Mouse (Mus musculus) adrenal gland, postnatal 25 days (tissue): ENCODE data around the gene BC029722. TPM values are rescaled to one million over a fixed set of nuclear protein-coding genes. Genes with fewer than 3 reads are reported as not detected.
"Not testable (repeated sequence)": the region's sequence is repeated elsewhere in the genome, so short reads cannot be mapped to it uniquely, and the experiment has no call there.

Source experiments
- DNase-seq: peaks from one replicate; pipeline ENCODE4 v3.0.0; 2021; ENCODE audit warnings: mixed read lengths
- long read RNA-seq: library from polyadenylated mRNA; stranded (forward); transcript quantifications from one replicate; pipeline ENCODE4 v2.0.0, GENCODE M21; 2021
- total RNA-seq: library from RNA; stranded (reverse); gene quantifications from 2 replicates; pipeline ENCODE4 v1.2.3, GENCODE M21; 2021

The BC029722 gene
- 159 and 181 TPM in 2 replicates for total RNA-seq
- long read RNA-seq, transcript BC029722-201 (2 exons, 1,615 nt), result major isoform, 32 of 58 reads
- long read RNA-seq, partial matches to known transcripts, result 0 of 58 reads
- long read RNA-seq, other reads (novel, unspliced or antisense), result 26 of 58 reads

DNA sequence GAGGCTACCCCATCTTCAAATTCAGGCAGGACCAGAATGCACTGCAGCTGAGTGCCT is at the start of gene BC029722:
Gene BC029722 (minus strand): TSS at position 35 of the 57 bp plus-strand sequence.
- no peak for DNase-seq

- no peak for DNase-seq
Observed at GRCm38 (mm10) chr2:155868320-155868719, 49.1 kb upstream of the BC029722 start.

DNA sequence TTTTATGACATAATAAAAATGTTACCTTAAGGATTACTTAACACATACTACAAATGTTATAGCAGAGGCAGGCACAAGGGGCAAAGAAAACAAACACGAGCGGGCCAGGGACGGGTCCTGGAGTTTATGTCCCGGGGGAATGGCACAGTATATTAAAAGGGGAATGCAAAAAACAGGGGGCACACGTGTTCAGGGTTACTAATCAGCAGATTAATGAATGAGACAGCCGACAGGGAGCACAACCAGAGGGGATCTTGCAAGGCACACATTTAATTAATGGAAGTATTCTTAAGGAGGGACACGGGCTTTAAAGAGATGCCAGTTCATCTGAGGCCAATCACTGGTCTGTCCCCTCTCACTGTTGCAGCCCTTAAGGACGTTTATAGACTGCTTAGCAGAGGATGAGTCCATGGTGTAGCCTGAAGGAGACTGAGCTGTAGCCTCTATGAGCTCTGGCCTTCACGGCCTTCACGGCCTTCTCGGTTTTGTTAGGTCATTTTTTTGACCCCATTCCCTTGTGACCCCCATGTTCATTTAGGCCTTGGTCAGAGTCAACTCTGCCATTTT is 44.2 kb upstream of the BC029722 start:
- DNase-seq, result no peak

- DNase-seq, result no peak
Observed at GRCm38 (mm10) chr2:155862573-155863300, 43.5 kb upstream of the BC029722 start.

DNA sequence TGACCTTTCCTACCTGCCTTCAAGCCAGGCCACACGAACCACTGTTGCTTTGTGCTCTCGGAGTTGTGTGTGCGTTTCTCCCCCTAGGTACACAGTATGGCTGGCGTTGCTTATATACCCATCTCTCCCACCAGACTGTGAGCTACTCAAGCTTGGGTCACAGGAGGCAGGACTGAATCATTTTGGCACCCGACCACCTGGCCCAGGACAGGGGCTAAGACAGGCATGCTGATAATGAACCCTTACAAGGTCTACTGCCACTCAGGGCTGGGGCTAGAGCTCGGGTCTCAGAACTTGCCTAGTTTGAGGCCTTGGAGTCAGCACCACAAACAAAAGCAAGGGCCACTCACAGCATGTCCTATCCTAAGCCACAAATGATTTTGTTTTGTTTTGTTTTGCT is 42.4 kb upstream of the BC029722 start:
- peak; percentile 66 for DNase-seq

DNA sequence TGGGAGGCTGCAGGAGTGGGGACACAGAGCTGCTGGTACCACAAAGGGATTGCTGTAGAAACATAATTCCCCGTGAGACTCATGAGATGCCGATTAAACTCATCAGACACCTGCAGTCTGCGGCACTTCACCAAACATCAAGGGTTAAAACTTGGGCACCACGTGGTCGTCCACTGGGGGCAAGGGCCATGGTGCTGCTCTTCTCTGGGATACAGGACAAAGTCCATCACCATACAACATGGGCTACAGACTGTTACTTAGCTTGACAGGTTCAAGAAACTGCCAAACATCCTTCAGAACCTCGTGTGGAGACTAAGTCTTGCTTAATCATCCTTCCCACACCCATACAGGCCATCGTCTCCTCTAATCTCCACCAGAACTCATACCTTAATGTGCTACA is 40.9 kb upstream of the BC029722 start:
- DNase-seq, result no peak

GRCm38 (mm10) chr2:155852536-155852935 is 33.3 kb upstream of the BC029722 start:
- no peak for DNase-seq

DNA sequence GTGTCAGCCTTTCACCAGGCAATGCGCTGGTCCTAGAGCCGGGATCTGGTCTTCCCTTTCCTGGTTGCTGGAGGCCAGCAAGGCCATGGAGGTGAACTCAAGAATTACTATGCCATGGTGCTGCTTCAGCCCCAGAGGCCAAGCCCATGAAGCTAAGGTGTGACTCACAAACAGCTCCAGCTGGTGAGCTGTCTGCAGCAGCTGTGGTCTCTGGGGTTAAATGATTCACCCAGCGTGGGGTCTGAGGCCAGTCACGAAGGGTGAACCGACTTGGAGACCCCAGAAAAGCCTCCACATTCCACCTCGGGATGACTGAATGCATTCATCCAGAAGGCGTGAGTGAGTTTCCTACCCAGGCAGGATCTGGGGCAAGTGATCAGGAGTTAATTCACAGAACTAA is 30.9 kb upstream of the BC029722 start:
- DNase-seq, result no peak

- DNase-seq, result no peak
Observed at GRCm38 (mm10) chr2:155849464-155849863, 30.2 kb upstream of the BC029722 start.

GRCm38 (mm10) chr2:155848291-155848690 is 29.1 kb upstream of the BC029722 start:
- peak; percentile 79 for DNase-seq

DNA sequence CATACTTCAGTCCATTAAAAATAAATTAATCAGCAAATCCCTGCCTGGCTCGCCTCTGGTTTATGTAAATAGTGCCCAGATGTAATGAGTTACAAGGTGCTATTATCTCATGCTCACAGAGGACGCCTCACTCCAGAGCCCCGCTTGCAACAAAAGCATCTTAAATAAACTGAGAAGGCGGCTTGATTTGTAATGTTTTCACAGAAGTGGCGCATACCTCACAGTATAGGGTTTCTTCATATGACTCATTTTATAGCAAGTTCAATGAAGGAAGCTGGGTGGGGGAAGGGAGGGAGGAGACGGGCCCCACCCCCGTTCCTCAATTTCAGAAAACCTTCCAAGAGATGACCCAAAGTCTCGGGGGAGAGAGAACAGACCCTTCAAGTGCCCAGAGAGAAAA is 27.7 kb upstream of the BC029722 start:
- no peak for DNase-seq

- DNase-seq, result no peak
Observed at GRCm38 (mm10) chr2:155838961-155839360, 19.7 kb upstream of the BC029722 start.

DNA sequence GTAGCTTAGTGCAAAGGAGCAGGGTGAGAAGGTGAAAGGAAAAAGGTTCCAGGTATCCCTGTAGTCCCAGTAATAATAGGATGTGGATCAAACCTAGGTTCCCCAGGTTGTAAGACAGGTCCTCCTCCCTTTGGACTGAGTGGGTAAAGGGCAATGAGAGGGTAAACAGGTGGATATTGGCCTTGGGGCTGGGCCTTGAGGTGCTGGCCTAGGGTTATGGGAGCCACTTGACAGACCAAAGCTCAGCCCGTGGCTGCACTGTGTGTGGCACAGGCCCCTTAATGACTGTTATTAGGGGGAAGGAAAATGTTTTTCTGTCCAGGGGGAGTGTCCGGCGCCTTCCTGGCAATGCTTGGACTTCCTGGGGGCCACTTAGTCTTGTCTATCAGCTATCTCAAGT is 18.7 kb upstream of the BC029722 start:
- no peak for DNase-seq

- DNase-seq, result no peak
Observed at GRCm38 (mm10) chr2:155834732-155835131, 15.5 kb upstream of the BC029722 start, which contains the start of gene Fam83c. TSS of gene Fam83c (minus strand) at chr2:155834854.

DNA sequence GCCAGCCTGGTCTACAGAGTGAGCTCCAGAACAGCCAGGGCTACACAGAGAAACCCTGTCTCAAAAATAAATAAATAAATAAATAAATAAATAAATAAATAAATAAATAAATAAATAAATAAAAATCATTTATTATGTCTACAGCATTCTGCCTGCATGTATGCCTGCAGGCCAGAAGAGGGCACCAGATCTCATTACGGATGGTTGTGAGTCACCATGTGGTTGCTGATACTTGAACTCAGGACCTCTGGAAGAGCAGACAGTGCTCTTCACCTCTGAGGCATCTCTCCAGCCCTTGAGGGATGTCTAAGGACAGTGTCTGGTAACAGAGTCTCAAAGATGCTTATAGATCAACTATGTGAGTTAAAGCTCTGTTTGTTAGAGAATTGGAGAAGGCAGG is 12.9 kb upstream of the BC029722 start:
- not testable (repeated sequence) for DNase-seq

DNA sequence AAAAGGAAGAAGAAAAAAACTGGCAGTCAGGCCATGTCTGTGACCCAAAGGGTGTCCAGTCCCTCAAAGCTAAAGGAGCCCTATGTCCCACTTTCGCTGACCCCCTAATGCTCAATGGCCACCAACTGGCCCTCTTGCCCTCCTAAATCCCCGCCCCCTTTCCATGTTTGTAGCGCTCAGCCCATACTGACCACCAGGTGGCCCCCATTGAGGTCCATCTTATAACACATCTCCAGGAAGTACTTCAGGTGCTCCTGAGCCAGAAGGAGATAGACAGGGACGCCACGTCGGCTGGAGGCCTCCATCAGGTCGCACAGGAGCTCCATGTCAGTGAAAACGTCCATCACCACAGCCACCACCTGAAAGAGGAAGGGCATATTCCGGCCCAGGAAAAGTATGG is 12.1 kb upstream of the BC029722 start:
- no peak for DNase-seq

- no peak for DNase-seq
Observed at GRCm38 (mm10) chr2:155830841-155831240, 11.6 kb upstream of the BC029722 start.

DNA sequence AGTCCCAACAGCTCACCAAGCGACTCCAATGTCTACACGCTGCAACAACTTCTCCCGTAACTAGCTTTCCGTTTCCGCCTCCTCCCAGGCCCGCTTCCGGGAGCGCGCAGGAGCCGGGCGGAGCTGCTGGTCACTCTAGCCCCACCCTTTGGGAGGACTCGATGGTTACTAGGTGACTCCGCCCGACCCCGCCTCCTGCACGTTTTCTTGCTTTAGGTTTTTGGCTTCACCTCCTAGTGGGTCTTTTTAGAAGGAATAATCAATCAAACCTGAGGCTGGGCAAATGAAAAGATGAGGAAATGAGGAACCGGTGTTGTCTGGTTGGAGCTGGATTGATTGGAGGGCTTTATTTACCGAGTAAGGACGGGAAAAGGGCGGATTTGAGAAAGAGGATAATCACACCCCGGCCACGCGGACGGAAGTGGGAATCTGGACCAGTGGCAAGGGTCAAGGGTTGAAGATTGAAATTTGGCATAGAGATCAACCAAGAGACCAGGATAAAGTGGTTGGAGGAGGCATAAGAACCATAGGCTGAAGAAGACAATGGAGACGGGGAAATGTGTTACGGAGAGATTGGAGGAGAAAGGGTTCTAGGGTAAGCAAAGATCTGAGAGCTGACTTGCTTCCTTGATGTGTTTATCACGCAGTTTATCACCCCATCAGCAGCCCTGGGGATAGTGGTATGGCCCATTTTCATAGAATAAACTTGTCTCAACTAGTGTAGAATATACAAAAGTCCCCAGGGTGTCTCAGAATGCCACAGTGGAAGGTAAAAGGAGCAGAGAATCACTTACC is 7.6 kb upstream of the BC029722 start, which contains the start of gene Eif6:
Gene Eif6 (minus strand): TSS at position 296 of the 795 bp plus-strand sequence.
- peak; percentile 85 for DNase-seq

GRCm38 (mm10) chr2:155825904-155826629 is 6.8 kb upstream of the BC029722 start:
- DNase-seq, result peak; percentile 39

DNA sequence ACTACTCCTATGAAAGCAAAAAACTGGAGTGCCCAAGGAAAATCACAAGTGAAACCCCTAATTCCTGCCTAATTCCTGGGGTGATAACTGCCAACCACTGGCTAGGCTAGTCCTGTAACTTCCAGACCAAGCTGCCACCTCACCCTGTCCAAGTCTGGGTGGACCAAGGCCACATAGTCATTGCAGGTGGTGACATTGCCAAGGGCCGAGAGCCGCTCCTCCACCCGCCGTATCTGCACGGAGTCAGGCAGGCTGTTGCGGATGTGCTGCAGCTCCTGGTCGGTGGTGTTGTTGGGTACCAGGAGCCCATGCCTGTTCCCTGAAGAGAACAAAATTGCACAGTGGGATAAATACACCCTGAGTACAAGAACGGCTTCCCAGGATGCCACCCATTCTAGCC is 4.5 kb upstream of the BC029722 start:
- no peak for DNase-seq

DNA sequence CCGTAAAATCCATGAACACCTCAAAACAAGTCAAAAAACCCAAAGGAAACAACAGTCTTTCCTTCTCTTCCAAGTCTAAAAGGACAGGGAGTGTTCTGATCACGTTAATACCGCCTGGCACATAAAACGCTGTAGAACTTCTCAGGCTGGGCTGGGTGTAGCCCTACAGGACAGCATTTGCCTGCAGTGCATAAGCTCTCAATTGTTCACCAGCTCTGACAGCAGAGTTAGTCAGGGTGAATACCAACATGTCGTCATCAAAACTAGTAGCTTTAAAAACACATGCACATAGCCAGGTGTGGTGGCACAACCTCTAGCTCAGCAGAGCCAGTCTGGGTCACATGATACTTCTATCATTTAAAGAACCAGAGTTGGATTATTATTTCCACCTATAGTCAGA is 1.6 kb upstream of the BC029722 start:
- DNase-seq, result no peak

DNA sequence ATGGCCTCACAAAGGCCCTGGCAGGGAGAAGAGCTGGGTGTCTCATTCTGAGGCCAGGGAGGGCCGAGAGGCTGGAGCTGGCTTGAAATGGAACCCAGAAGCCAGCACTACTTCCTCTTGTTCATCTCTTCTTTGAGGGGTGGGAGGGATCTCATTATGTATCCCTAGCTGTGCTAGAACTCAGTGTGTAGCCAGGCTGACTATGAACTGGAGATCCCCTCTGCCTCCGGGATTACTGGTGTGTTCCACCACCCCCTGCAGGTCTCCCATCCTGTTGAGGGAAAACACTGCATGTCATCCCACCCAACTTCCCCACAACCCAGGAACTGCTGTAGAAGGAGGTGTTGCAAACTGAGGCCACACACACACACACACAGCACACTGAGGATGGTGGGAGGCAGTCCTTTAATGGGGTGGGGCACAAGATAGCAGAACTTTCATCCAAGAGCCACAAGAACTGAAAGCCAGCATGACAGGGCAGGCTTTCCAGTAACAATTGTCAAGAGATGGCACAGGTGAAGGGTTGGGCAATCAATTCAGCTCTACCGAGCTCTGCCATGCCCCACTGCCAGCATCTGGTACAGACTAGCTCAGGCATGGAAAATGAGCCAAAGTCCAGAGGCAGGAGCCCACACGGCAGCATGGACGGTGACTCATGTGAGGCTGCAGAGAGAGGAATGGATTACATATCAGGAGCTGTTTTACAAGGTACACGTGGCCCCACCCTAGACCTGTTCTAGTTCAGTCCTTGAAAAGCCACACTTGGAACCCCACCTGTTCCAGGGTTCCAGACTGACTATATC is 424 bp upstream of the BC029722 start:
- no peak for DNase-seq
